Mouse (Mus musculus) heart, embryonic 16.5 days (tissue): Measurements from ENCODE around the gene Mrpl12. TPM values are rescaled to one million over a fixed set of nuclear protein-coding genes. Genes with fewer than 3 reads are reported as not detected.
A peak's percentile ranks its signal among the peaks of the same experiment; 100 is the strongest.

Experiments
- ATAC-seq: fragments of 200-750 bp; cut with Nextera tagmentation; replicated peaks from 2 replicates; pipeline ENCODE4 v1.8.0; 2017; ENCODE audit warnings: moderate number of reproducible peaks; ENCODE audit not compliant: insufficient read depth, low FRiP score; ENCODE audit errors: extremely low read depth
- H3K27ac ChIP-seq: fragments of 300-500 bp; sonication (generic); 2 replicates; pipeline ENCODE4 v1.5.1; 2014; ENCODE audit warnings: mild to moderate bottlenecking, low read length, control low read depth, moderate library complexity
- H3K27me3 ChIP-seq: fragments of 300-500 bp; sonication (generic); 2 replicates; pipeline ENCODE4 v1.6.1; 2014; ENCODE audit warnings: low read length, mixed read lengths; ENCODE audit not compliant: control insufficient read depth, insufficient read depth
- H3K36me3 ChIP-seq: fragments of 300-500 bp; sonication (generic); 2 replicates; pipeline ENCODE4 v1.6.1; 2014; ENCODE audit not compliant: control insufficient read depth, insufficient read depth
- H3K4me1 ChIP-seq: fragments of 300-500 bp; sonication (generic); 2 replicates; pipeline ENCODE4 v1.6.1; 2014; ENCODE audit warnings: low read length, mixed read lengths; ENCODE audit not compliant: control insufficient read depth, insufficient read depth
- H3K4me2 ChIP-seq: fragments of 300-500 bp; sonication (generic); 2 replicates; pipeline ENCODE4 v1.6.1; 2014; ENCODE audit warnings: low read depth, mild to moderate bottlenecking, control low read depth, low read length
- H3K4me3 ChIP-seq: fragments of 300-500 bp; sonication (generic); 2 replicates; pipeline ENCODE4 v1.5.1; 2014; ENCODE audit warnings: mild to moderate bottlenecking, control low read depth, low read length
- H3K9ac ChIP-seq: fragments of 300-500 bp; sonication (generic); 2 replicates; pipeline ENCODE4 v1.6.1; 2014; ENCODE audit warnings: low read length, control low read depth
- H3K9me3 ChIP-seq: fragments of 300-500 bp; sonication (generic); replicated peaks from 2 replicates; pipeline ENCODE4 v1.6.1; 2016; ENCODE audit warnings: low read length; ENCODE audit not compliant: control insufficient read depth
- WGBS: fragments of 180-500 bp; shearing (Covaris S2); extraction: QIAGEN DNeasy Blood & Tissue Kit; methylation state at CpG from one replicate; pipeline ENCODE4 v1.1.7; 2014; 5-methylcytosine and 5-hydroxymethylcytosine counted together
- polyA plus RNA-seq: library from polyadenylated mRNA; unstranded; fragments of >200 nt; fragmentation: Nextera tagmentation; extraction: Ambion mirVana; gene quantifications from 2 replicates; pipeline ENCODE4 v1.2.1, GENCODE M21; 2015

Gene Mrpl12
- polyA plus RNA-seq, 1 experiment from 2014 or later, result 252 TPM

GRCm38 (mm10) chr11:120490291-120491046 is 6.1 kb downstream of the Mrpl12 start:
- Histone ChIP-seq H3K4me2 (no peak overlapping the region; the same call in 1 of the 2 replicates), H3K4me3 (no peak overlapping the region)

GRCm38 (mm10) chr11:120491317-120492023 is 7.1 kb downstream of the Mrpl12 start, which contains the start of gene Slc25a10:
Gene Slc25a10, plus strand, starts transcription at chr11:120491840.
- peak within 1 kb of the TSS; percentile 82 for H3K27ac ChIP-seq
- peak within 1 kb of the TSS; percentile 83 for H3K4me3 ChIP-seq

More at GRCm38 (mm10) chr11:120490291-120491046, 6.1 kb downstream of the Mrpl12 start:
- H3K36me3 ChIP-seq, result peaks cover 36% of the 10 kb centered on the region
- H3K9ac ChIP-seq, result peak overlapping the region; percentile 83; the same call in 1 of the 2 replicates
- H3K27ac ChIP-seq, result no peak overlapping the region
- H3K27me3 ChIP-seq, result no peaks in the 10 kb centered on the region
- peaks cover 30% of the 10 kb centered on the region for H3K4me1 ChIP-seq
- 19% methylated on average over 4 of the region's 4 CpGs for WGBS
- no peaks in the 10 kb centered on the region for H3K9me3 ChIP-seq
- no peak for ATAC-seq

GRCm38 (mm10) chr11:120492024-120492877 is 7.8 kb downstream of the Mrpl12 start:
- Histone ChIP-seq H3K27me3 (no peaks in the 10 kb centered on the region), H3K4me1 (peaks cover 24% of the 10 kb centered on the region), H3K9me3 (no peaks in the 10 kb centered on the region), H3K4me2 (peak overlapping the region; percentile 89), H3K4me3 (peak overlapping the region; percentile 83), H3K9ac (peak overlapping the region; percentile 83), H3K27ac (peak overlapping the region; percentile 82), H3K36me3 (peaks cover 29% of the 10 kb centered on the region)
- peak; percentile 50 for ATAC-seq
- WGBS, result under 1% methylated on average over 48 of the region's 48 CpGs

More at GRCm38 (mm10) chr11:120491317-120492023, 7.1 kb downstream of the Mrpl12 start, which contains the start of gene Slc25a10:
- H3K4me1 ChIP-seq, result peaks cover 24% of the 10 kb centered on the region
- H3K27me3 ChIP-seq, result no peaks in the 10 kb centered on the region
- no peaks in the 10 kb centered on the region for H3K9me3 ChIP-seq
- H3K9ac ChIP-seq, result peak within 1 kb of the TSS; percentile 83
- WGBS, result under 1% methylated on average over 35 of the region's 35 CpGs
- ATAC-seq, result peak; percentile 84
- H3K4me2 ChIP-seq, result peak within 1 kb of the TSS; percentile 89
- peaks cover 34% of the 10 kb centered on the region for H3K36me3 ChIP-seq

GRCm38 (mm10) chr11:120492878-120493203 is 8.4 kb downstream of the Mrpl12 start:
- Histone ChIP-seq H3K27ac (peak overlapping the region; percentile 82), H3K36me3 (peaks cover 27% of the 10 kb centered on the region), H3K9ac (peak overlapping the region; percentile 83), H3K27me3 (no peaks in the 10 kb centered on the region), H3K4me2 (peak overlapping the region; percentile 89), H3K4me1 (peaks cover 24% of the 10 kb centered on the region), H3K4me3 (peak overlapping the region; percentile 83), H3K9me3 (no peaks in the 10 kb centered on the region)
- 29% methylated on average over 3 of the region's 3 CpGs for WGBS
- ATAC-seq, result no peak

- Histone ChIP-seq H3K27me3 (no peaks in the 10 kb centered on the region), H3K4me3 (peak overlapping the region; percentile 83), H3K4me1 (peaks cover 24% of the 10 kb centered on the region), H3K9me3 (no peaks in the 10 kb centered on the region), H3K27ac (peak overlapping the region; percentile 82; the same call in 1 of the 2 replicates), H3K36me3 (peaks cover 27% of the 10 kb centered on the region), H3K4me2 (peak overlapping the region; percentile 89), H3K9ac (peak overlapping the region; percentile 83)
- no peak for ATAC-seq
- WGBS, result 59% methylated on average over 3 of the region's 3 CpGs
Measured at GRCm38 (mm10) chr11:120493351-120493750, 8.9 kb downstream of the Mrpl12 start.

- Histone ChIP-seq H3K27ac (no peak overlapping the region), H3K9ac (no peak overlapping the region), H3K36me3 (peaks cover 25% of the 10 kb centered on the region), H3K4me3 (no peak overlapping the region), H3K4me2 (no peak overlapping the region), H3K9me3 (no peaks in the 10 kb centered on the region), H3K4me1 (peaks cover 24% of the 10 kb centered on the region), H3K27me3 (no peaks in the 10 kb centered on the region)
- 79% methylated on average over 3 of the region's 3 CpGs for WGBS
- ATAC-seq, result no peak
Measured at GRCm38 (mm10) chr11:120493911-120494310, 9.5 kb downstream of the Mrpl12 start.

GRCm38 (mm10) chr11:120497436-120497835 is 13.0 kb downstream of the Mrpl12 start:
- Histone ChIP-seq H3K4me1 (peaks cover 15% of the 10 kb centered on the region), H3K9me3 (no peaks in the 10 kb centered on the region), H3K4me3 (no peak overlapping the region), H3K27me3 (no peaks in the 10 kb centered on the region), H3K4me2 (no peak overlapping the region), H3K9ac (no peak overlapping the region), H3K27ac (no peak overlapping the region), H3K36me3 (peaks cover 20% of the 10 kb centered on the region)
- ATAC-seq, result no peak
- 90% methylated on average over 3 of the region's 3 CpGs for WGBS

GRCm38 (mm10) chr11:120498226-120498625 is 13.8 kb downstream of the Mrpl12 start:
- WGBS, result 93% methylated on average over 12 of the region's 12 CpGs
- no peak for ATAC-seq
- Histone ChIP-seq H3K9ac (no peak overlapping the region), H3K27ac (no peak overlapping the region), H3K4me1 (peaks cover 9% of the 10 kb centered on the region), H3K9me3 (no peaks in the 10 kb centered on the region), H3K4me3 (no peak overlapping the region), H3K27me3 (no peaks in the 10 kb centered on the region), H3K4me2 (no peak overlapping the region), H3K36me3 (peaks cover 20% of the 10 kb centered on the region)
